Comparison of ENCODE assay signal across 8 mouse cellular contexts in the genomic region with DNA sequence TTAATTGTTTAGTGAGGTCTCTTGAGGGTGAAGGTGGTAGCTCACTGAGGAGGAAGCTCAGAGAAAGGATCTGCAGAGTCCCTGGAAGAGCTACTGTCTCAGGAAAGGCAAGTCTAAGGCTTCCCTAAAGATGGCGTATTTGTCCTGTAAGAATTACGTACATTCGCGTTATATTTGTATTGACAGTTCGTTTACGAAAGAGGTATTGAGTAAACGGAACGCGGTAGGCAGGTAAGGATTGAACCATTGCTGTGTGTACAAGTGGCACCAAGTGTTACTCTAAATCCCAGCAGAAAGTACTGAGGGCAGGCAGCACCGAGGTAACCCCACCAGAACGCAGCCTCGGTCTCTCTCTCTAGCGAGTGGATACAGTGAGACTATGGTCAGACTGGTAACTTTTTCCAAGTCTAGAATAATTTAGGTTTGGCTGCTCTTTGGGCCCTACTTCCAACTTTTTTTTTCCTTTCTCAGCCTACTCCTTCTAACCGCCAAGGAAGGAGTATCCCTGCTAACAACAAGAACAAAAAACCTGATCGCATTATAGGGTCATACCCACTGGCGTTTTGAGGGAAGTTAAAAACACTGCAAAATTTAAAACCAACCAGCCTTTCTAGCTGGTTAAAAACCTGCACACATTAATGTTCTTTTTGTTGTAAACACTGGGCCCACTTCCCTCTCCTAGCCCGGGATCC. TPM values are rescaled to one million over a fixed set of nuclear protein-coding genes. Genes with fewer than 3 reads are reported as not detected.
DNase-seq lines count a peak whose midpoint lies in the region; ATAC-seq and TF ChIP-seq lines count a peak whose summit lies in the region.

Gene Rdx, plus strand, starts transcription at position 45 of the 692 bp plus-strand sequence.

- peak within 1 kb of the TSS; percentile 81 for H3K4me2 ChIP-seq in heart, postnatal 0 days (ENCODE audit: low read depth, low read length)

- no peak; the same call in 1 of the 2 replicates for TF ChIP-seq CTCF in heart, postnatal 0 days (IDR thresholded peaks at IDR 0.05; ENCODE audit: low read depth)

- 2% methylated on average over 17 of the region's 17 CpGs for WGBS in forebrain, embryonic 10.5 days
- 4% methylated on average over 17 of the region's 17 CpGs for WGBS in heart, postnatal 0 days

- peak; percentile 24 for DNase-seq in cerebellum, adult 9-10 months
- DNase-seq in cerebellum, adult 11-12 months, result no peak
- peak; percentile 58 for DNase-seq in adrenal gland, adult 2 months
- DNase-seq in forebrain, embryonic 10.5 days (ENCODE audit: extremely low spot score, low spot score), result peak; percentile 41
- peak; percentile 30 for DNase-seq in heart, postnatal 0 days (ENCODE audit: low spot score)
- peak; percentile 40 to 49 for DNase-seq in kidney, postnatal 4 days
- peak; percentile 5 for DNase-seq in telencephalon, adult 2 months (ENCODE audit: low read depth, low spot score)

- no peaks in the 10 kb centered on the region for H3K9me3 ChIP-seq in forebrain, embryonic 10.5 days
- no peaks in the 10 kb centered on the region for H3K9me3 ChIP-seq in heart, postnatal 0 days (replicated peaks; ENCODE audit: control insufficient read depth, low read length)
- H3K9me3 ChIP-seq in megakaryocyte, embryonic 14.5 days, result no peaks in the 10 kb centered on the region

- H3K4me3 ChIP-seq in forebrain, embryonic 10.5 days, result peak within 1 kb of the TSS; percentile 96
- H3K4me3 ChIP-seq in heart, postnatal 0 days (ENCODE audit: low read depth, low read length), result peak within 1 kb of the TSS; percentile 98
- peak within 1 kb of the TSS; percentile 95 for H3K4me3 ChIP-seq in megakaryocyte, embryonic 14.5 days (replicated peaks)

- no peak for TF ChIP-seq EP300 in heart, postnatal 0 days (IDR thresholded peaks at IDR 0.05; ENCODE audit: low read depth)

- H3K4me1 ChIP-seq in forebrain, embryonic 10.5 days, result peaks cover 37% of the 10 kb centered on the region
- H3K4me1 ChIP-seq in heart, postnatal 0 days (ENCODE audit: control insufficient read depth, insufficient read depth), result peaks cover 30% of the 10 kb centered on the region
- H3K4me1 ChIP-seq in megakaryocyte, embryonic 14.5 days, result peaks cover 25% of the 10 kb centered on the region

- ATAC-seq in heart, postnatal 0 days (ENCODE audit: insufficient read depth, low read depth), result no peak

- no peaks in the 10 kb centered on the region for H3K27me3 ChIP-seq in forebrain, embryonic 10.5 days (ENCODE audit: poor library complexity, severe bottlenecking)
- H3K27me3 ChIP-seq in heart, postnatal 0 days (ENCODE audit: control insufficient read depth, insufficient read depth, low read length), result no peaks in the 10 kb centered on the region
- H3K27me3 ChIP-seq in megakaryocyte, embryonic 14.5 days (replicated peaks), result peaks cover 4% of the 10 kb centered on the region

- no peaks in the 10 kb centered on the region for H3K36me3 ChIP-seq in forebrain, embryonic 10.5 days (replicated peaks)
- H3K36me3 ChIP-seq in heart, postnatal 0 days (replicated peaks; ENCODE audit: control insufficient read depth, insufficient read depth, low read length), result no peaks in the 10 kb centered on the region
- no peaks in the 10 kb centered on the region for H3K36me3 ChIP-seq in megakaryocyte, embryonic 14.5 days (replicated peaks; ENCODE audit: low read length)

- peak within 1 kb of the TSS; percentile 100 for H3K27ac ChIP-seq in forebrain, embryonic 10.5 days
- peak within 1 kb of the TSS; percentile 100 for H3K27ac ChIP-seq in heart, postnatal 0 days (ENCODE audit: low read depth)

- peak within 1 kb of the TSS; percentile 100 for H3K9ac ChIP-seq in heart, postnatal 0 days (replicated peaks; ENCODE audit: low read depth, low read length)

RNA-seq across cellular contexts. Expression of gene Rdx, which starts in this region (rescaled TPM):
- 100 to 1,000 TPM; 110 to 120 TPM for total RNA-seq in adrenal gland, adult 2 months (2021)
- polyA plus RNA-seq in adrenal gland, adult 2 months (2012; rRNA removed), result 6.2 and 8.4 TPM in 2 replicates
- 145 and 156 TPM in 2 replicates for polyA plus RNA-seq in forebrain, embryonic 10.5 days (2016; fragmentation: Nextera tagmentation; extraction: Ambion mirVana)
- 105 and 118 TPM in 2 replicates for total RNA-seq in heart, postnatal 0 days (2014; rRNA removed; ENCODE audit: low replicate concordance)
- 102 and 103 TPM in 2 replicates for polyA plus RNA-seq in heart, postnatal 0 days (2015; fragmentation: Nextera tagmentation; extraction: Ambion mirVana)
- polyA plus RNA-seq in megakaryocyte, embryonic 14.5 days (2012; ENCODE audit: insufficient read depth, low replicate concordance), result 3.5 and 13.4 TPM in 2 replicates
